Mouse (Mus musculus) forebrain, embryonic 16.5 days (tissue): ENCODE data around the gene Cdc42ep4. TPM values are rescaled to one million over a fixed set of nuclear protein-coding genes. Genes with fewer than 3 reads are reported as not detected.

ENCODE experiments used
- ATAC-seq: fragments of 200-750 bp; cut with Nextera tagmentation; 2 replicates; pipeline ENCODE4 v1.8.0; 2017; ENCODE audit warnings: mild to moderate bottlenecking, moderate library complexity
- H3K27ac ChIP-seq: fragments of 300-500 bp; sonication (generic); 2 replicates; pipeline ENCODE4 v1.5.1; 2014; ENCODE audit warnings: low read length, control low read depth
- H3K27me3 ChIP-seq: fragments of 300-500 bp; sonication (generic); replicated peaks from 2 replicates; pipeline ENCODE4 v1.6.1; 2014; ENCODE audit warnings: low read length; ENCODE audit not compliant: control insufficient read depth, insufficient read depth
- H3K36me3 ChIP-seq: fragments of 300-500 bp; sonication (generic); 2 replicates; pipeline ENCODE4 v1.6.1; 2014; ENCODE audit not compliant: control insufficient read depth, insufficient read depth
- H3K4me1 ChIP-seq: fragments of 300-500 bp; sonication (generic); replicated peaks from 2 replicates; pipeline ENCODE4 v1.6.1; 2014; ENCODE audit warnings: low read length; ENCODE audit not compliant: control insufficient read depth, insufficient read depth
- H3K4me2 ChIP-seq: fragments of 300-500 bp; sonication (generic); 2 replicates; pipeline ENCODE4 v1.6.1; 2014; ENCODE audit warnings: mild to moderate bottlenecking, low read length, control low read depth
- H3K4me3 ChIP-seq: fragments of 300-500 bp; sonication (generic); replicated peaks from 2 replicates; pipeline ENCODE4 v1.5.1; 2014; ENCODE audit warnings: mild to moderate bottlenecking, low read length, control low read depth
- H3K9ac ChIP-seq: fragments of 300-500 bp; sonication (generic); replicated peaks from 2 replicates; pipeline ENCODE4 v1.6.1; 2014; ENCODE audit warnings: low read depth, low read length, control low read depth
- H3K9me3 ChIP-seq: fragments of 300-500 bp; sonication (generic); 2 replicates; pipeline ENCODE4 v1.6.1; 2016; ENCODE audit warnings: low read length; ENCODE audit not compliant: control insufficient read depth
- WGBS: fragments of 180-500 bp; shearing (Covaris S2); extraction: QIAGEN DNeasy Blood & Tissue Kit; methylation state at CpG from one replicate; pipeline ENCODE4 v1.1.7; 2014; 5-methylcytosine and 5-hydroxymethylcytosine counted together
- polyA plus RNA-seq: library from polyadenylated mRNA; unstranded; fragments of >200 nt; fragmentation: Nextera tagmentation; extraction: Ambion mirVana; gene quantifications from 2 replicates; pipeline ENCODE4 v1.2.1, GENCODE M21; 2015

The Cdc42ep4 gene
- polyA plus RNA-seq, 1 experiment from 2014 or later, result 99.9 TPM

- no peaks in the 10 kb centered on the region for H3K27me3 ChIP-seq
- peak overlapping the region; percentile 91; the same call in 1 of the 2 replicates for H3K27ac ChIP-seq
- peak overlapping the region; percentile 80 for H3K9ac ChIP-seq
- ATAC-seq, result no peak; the same call in 1 of the 2 replicates
- peak overlapping the region; percentile 76 for H3K4me2 ChIP-seq
- no peaks in the 10 kb centered on the region for H3K9me3 ChIP-seq
- H3K4me3 ChIP-seq, result peak overlapping the region; percentile 85
- H3K4me1 ChIP-seq, result peaks cover 41% of the 10 kb centered on the region
- peaks cover 18% of the 10 kb centered on the region for H3K36me3 ChIP-seq
- 42% methylated on average over 25 of the region's 25 CpGs for WGBS
These were observed 66.8 kb downstream of the Cdc42ep4 start for GRCm38 (mm10) chr11:113684707-113685426.

GRCm38 (mm10) chr11:113683957-113684706 lies 67.5 kb downstream of the Cdc42ep4 start, which contains the start of the genes Fam104a and D11Wsu47e:
Gene Fam104a, minus strand, starts transcription at chr11:113684155.
Gene D11Wsu47e, plus strand, starts transcription at chr11:113684412.
- peaks cover 41% of the 10 kb centered on the region for H3K4me1 ChIP-seq
- H3K9ac ChIP-seq, result peak within 1 kb of the TSS; percentile 83
- peak within 1 kb of the TSS; percentile 91 for H3K27ac ChIP-seq
- no peaks in the 10 kb centered on the region for H3K9me3 ChIP-seq
- 0% methylated on average over 73 of the region's 73 CpGs for WGBS
- ATAC-seq, result peak; percentile 97
- peaks cover 12% of the 10 kb centered on the region for H3K36me3 ChIP-seq
- peak within 1 kb of the TSS; percentile 94 for H3K4me2 ChIP-seq
- peak within 1 kb of the TSS; percentile 85 for H3K4me3 ChIP-seq
- H3K27me3 ChIP-seq, result no peaks in the 10 kb centered on the region

GRCm38 (mm10) chr11:113683627-113683956 lies 68.1 kb downstream of the Cdc42ep4 start:
- Histone ChIP-seq H3K27me3 (no peaks in the 10 kb centered on the region), H3K9me3 (no peaks in the 10 kb centered on the region), H3K36me3 (peaks cover 7% of the 10 kb centered on the region), H3K9ac (peak overlapping the region; percentile 83), H3K4me1 (peaks cover 41% of the 10 kb centered on the region), H3K4me3 (peak overlapping the region; percentile 85), H3K27ac (peak overlapping the region; percentile 91), H3K4me2 (peak overlapping the region; percentile 94)
- no peak; the same call in 1 of the 2 replicates for ATAC-seq
- 0% methylated on average over 31 of the region's 38 CpGs for WGBS

- Histone ChIP-seq H3K4me3 (peak overlapping the region; percentile 85), H3K27ac (peak overlapping the region; percentile 91), H3K27me3 (no peaks in the 10 kb centered on the region), H3K4me2 (peak overlapping the region; percentile 94), H3K4me1 (peaks cover 43% of the 10 kb centered on the region), H3K36me3 (peaks cover 2% of the 10 kb centered on the region), H3K9ac (peak overlapping the region; percentile 83), H3K9me3 (no peaks in the 10 kb centered on the region)
- WGBS, result 2% methylated on average over 38 of the region's 38 CpGs
- ATAC-seq, result peak; percentile 9
These were observed 68.6 kb downstream of the Cdc42ep4 start for GRCm38 (mm10) chr11:113682897-113683626.

GRCm38 (mm10) chr11:113681979-113682378 lies 69.7 kb downstream of the Cdc42ep4 start:
- no peak overlapping the region for H3K4me3 ChIP-seq
- no peak for ATAC-seq
- H3K4me1 ChIP-seq, result peaks cover 44% of the 10 kb centered on the region
- no peak overlapping the region for H3K9ac ChIP-seq
- no peak overlapping the region; the same call in 1 of the 2 replicates for H3K27ac ChIP-seq
- H3K27me3 ChIP-seq, result no peaks in the 10 kb centered on the region
- H3K9me3 ChIP-seq, result no peaks in the 10 kb centered on the region
- H3K4me2 ChIP-seq, result no peak overlapping the region; the same call in 1 of the 2 replicates
- H3K36me3 ChIP-seq, result 0 out of 2 replicates have a peak, but pooled peaks cover 2% of the 10 kb centered on the region

GRCm38 (mm10) chr11:113680954-113681353 lies 70.7 kb downstream of the Cdc42ep4 start:
- Histone ChIP-seq H3K36me3 (peaks cover 8% of the 10 kb centered on the region; the same call in 1 of the 2 replicates), H3K27ac (no peak overlapping the region), H3K9ac (no peak overlapping the region), H3K9me3 (no peaks in the 10 kb centered on the region), H3K4me2 (no peak overlapping the region), H3K4me3 (no peak overlapping the region), H3K4me1 (peaks cover 36% of the 10 kb centered on the region), H3K27me3 (no peaks in the 10 kb centered on the region)
- WGBS, result 81% methylated on average over 2 of the region's 2 CpGs
- ATAC-seq, result no peak

GRCm38 (mm10) chr11:113678373-113678772 lies 73.3 kb downstream of the Cdc42ep4 start:
- Histone ChIP-seq H3K4me3 (no peak overlapping the region), H3K27me3 (no peaks in the 10 kb centered on the region), H3K27ac (no peak overlapping the region), H3K4me2 (no peak overlapping the region), H3K9me3 (no peaks in the 10 kb centered on the region), H3K9ac (no peak overlapping the region), H3K4me1 (peaks cover 28% of the 10 kb centered on the region), H3K36me3 (peaks cover 8% of the 10 kb centered on the region; the same call in 1 of the 2 replicates)
- 88% methylated on average over 8 of the region's 8 CpGs for WGBS
- ATAC-seq, result no peak

- Histone ChIP-seq H3K9me3 (no peaks in the 10 kb centered on the region), H3K4me2 (no peak overlapping the region), H3K9ac (no peak overlapping the region), H3K4me3 (no peak overlapping the region), H3K27ac (no peak overlapping the region), H3K4me1 (peaks cover 24% of the 10 kb centered on the region), H3K36me3 (peaks cover 8% of the 10 kb centered on the region; the same call in 1 of the 2 replicates), H3K27me3 (no peaks in the 10 kb centered on the region)
- no peak for ATAC-seq
- WGBS, result 94% methylated on average over 2 of the region's 2 CpGs
These were observed 74.3 kb downstream of the Cdc42ep4 start for GRCm38 (mm10) chr11:113677378-113677777.
